Mouse (Mus musculus) thymus, adult 2 months (tissue): ENCODE measurements around the gene Trpm8.

ENCODE experiments used
- CTCF ChIP-seq: fragments of 200-500 bp; IDR thresholded peaks from 2 replicates; pipeline ENCODE4 v1.5.1; 2012; ENCODE audit warnings: mild to moderate bottlenecking, control low read depth, low read length, moderate library complexity, borderline replicate concordance; ENCODE audit not compliant: control insufficient read depth, poor library complexity, insufficient read depth; ENCODE audit errors: extremely low read depth
- POLR2A ChIP-seq: fragments of 200-500 bp; IDR thresholded peaks from 2 replicates; pipeline ENCODE4 v1.6.1; 2012; ENCODE audit warnings: mild to moderate bottlenecking, low read length, control low read depth, moderate library complexity; ENCODE audit not compliant: control insufficient read depth, poor library complexity, insufficient read depth; ENCODE audit errors: extremely low read depth

GRCm38 (mm10) chr1:88303762-88304161 lies 26.3 kb downstream of the Trpm8 start:
- TF ChIP-seq POLR2A (no peak), CTCF (no peak)
